Mouse (Mus musculus): Measurements from ENCODE around the gene Cdc42se2. TPM values are rescaled to one million over a fixed set of nuclear protein-coding genes. Genes with fewer than 3 reads are reported as not detected.

Cdc42se2 gene
- polyA plus RNA-seq, 1 experiment from 2014 or later, result 72.5 TPM

DNA sequence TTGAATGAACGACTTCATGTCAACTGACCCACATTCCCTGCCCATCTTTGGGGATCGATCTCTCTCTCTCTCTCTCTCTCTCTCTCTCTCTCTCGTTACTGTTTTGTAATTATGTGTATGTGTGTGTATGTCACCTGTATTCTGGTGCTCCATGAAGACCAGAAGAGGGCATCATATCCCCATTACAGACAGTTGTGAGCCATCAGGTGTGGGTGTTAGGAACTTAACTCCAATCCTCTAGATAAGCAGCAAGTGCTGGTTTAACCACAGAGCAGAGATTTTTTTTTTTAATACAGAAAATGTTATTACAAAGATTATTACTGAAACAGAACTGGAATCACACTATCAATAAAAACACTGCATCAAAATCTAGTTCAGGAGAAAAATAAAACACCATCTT lies 1.9 kb downstream of the Cdc42se2 start:
- Histone ChIP-seq H3K4me3 (replicated peaks) (no peak overlapping the region), H3K27me3 (replicated peaks) (no peaks in the 10 kb centered on the region), H3K4me2 (replicated peaks) (peak overlapping the region; percentile 9; the same call in 1 of the 2 replicates), H3K27ac (no peak overlapping the region), H3K9ac (no peak overlapping the region), H3K36me3 (no peaks in the 10 kb centered on the region), H3K4me1 (replicated peaks) (0 out of 2 replicates have a peak, but pooled peaks cover 4% of the 10 kb centered on the region), H3K9me3 (no peaks in the 10 kb centered on the region)
- 82% methylated on average over 3 of the region's 3 CpGs for WGBS
- ATAC-seq, result no peak

DNA sequence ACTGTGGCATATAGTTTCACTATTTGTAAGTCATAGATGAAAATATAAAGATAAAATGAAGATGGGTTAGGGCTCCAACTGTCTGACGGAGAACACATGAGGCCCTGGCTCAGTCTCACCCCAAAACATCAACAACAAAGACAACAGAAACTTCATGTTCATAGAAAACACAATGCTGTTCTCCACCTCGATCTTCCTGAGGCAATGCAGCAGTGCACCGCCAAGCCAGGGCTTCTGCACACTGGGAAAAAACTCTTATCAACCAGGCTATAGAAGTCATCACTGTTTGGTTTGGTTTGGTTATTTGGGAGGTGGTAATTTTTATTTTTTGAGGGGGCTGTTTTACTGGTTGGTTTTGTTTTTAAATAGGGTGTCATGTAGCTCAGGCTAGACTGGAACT lies 3.0 kb downstream of the Cdc42se2 start:
- ATAC-seq, result no peak
- 87% methylated on average over 3 of the region's 3 CpGs for WGBS

GRCm38 (mm10) chr11:54782253-54782652 lies 5.2 kb downstream of the Cdc42se2 start:
- Histone ChIP-seq H3K27me3 (replicated peaks) (no peaks in the 10 kb centered on the region), H3K36me3 (no peaks in the 10 kb centered on the region), H3K4me3 (replicated peaks) (no peak overlapping the region), H3K27ac (no peak overlapping the region), H3K4me1 (replicated peaks) (peaks cover 8% of the 10 kb centered on the region; the same call in 1 of the 2 replicates), H3K9ac (no peak overlapping the region), H3K4me2 (replicated peaks) (no peak overlapping the region), H3K9me3 (no peaks in the 10 kb centered on the region)
- ATAC-seq, result no peak
- 72% methylated on average over 6 of the region's 6 CpGs for WGBS

More for the DNA sequence above, 3.0 kb downstream of the Cdc42se2 start:
- Histone ChIP-seq H3K4me3 (replicated peaks) (no peak overlapping the region), H3K9ac (no peak overlapping the region), H3K4me2 (replicated peaks) (no peak overlapping the region), H3K27ac (no peak overlapping the region), H3K27me3 (replicated peaks) (no peaks in the 10 kb centered on the region), H3K9me3 (no peaks in the 10 kb centered on the region), H3K4me1 (replicated peaks) (0 out of 2 replicates have a peak, but pooled peaks cover 4% of the 10 kb centered on the region), H3K36me3 (no peaks in the 10 kb centered on the region)

GRCm38 (mm10) chr11:54779946-54780345 lies 7.5 kb downstream of the Cdc42se2 start:
- Histone ChIP-seq H3K4me3 (replicated peaks) (no peak overlapping the region), H3K27ac (no peak overlapping the region), H3K9ac (no peak overlapping the region), H3K9me3 (no peaks in the 10 kb centered on the region), H3K4me2 (replicated peaks) (no peak overlapping the region), H3K4me1 (replicated peaks) (peaks cover 9% of the 10 kb centered on the region), H3K27me3 (replicated peaks) (no peaks in the 10 kb centered on the region), H3K36me3 (no peaks in the 10 kb centered on the region)
- ATAC-seq, result no peak
- WGBS, result 93% methylated on average over 1 of the region's 1 CpGs

DNA sequence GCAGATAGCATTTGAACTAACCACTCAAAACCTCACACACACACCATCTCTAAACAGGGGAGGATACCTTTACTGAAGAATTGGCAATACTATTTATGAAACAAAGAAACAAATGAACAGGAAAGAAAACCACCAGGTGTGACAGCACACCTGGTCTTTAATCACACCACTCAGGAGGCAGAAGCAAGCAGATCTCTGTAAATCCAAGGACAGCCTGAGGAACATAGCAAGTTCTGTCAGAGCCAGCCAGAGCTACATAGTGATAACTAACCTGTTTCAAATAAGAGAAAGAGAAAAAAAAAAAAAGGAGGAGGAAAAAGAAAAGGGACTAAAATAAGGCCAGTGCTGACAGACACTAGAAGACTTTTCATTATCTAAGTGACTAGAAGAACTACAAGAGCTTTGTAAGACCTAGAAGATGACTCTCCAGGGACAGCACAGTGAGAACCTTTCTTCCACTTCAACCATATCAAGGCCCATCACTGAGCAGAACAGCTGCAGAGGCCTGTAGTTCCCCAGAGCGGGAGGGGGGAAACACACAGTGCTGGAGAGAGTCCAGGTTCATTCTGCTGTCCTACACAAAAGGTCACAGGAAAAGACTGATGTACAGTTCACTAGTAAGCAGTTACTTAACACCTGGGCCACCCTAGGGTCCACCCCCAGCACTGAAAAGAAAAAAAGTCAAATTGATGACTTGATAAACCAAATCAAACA lies 9.2 kb downstream of the Cdc42se2 start:
- Histone ChIP-seq H3K4me2 (replicated peaks) (no peak overlapping the region), H3K4me1 (replicated peaks) (peaks cover 13% of the 10 kb centered on the region), H3K36me3 (no peaks in the 10 kb centered on the region), H3K27ac (no peak overlapping the region), H3K9ac (no peak overlapping the region), H3K27me3 (replicated peaks) (no peaks in the 10 kb centered on the region), H3K9me3 (no peaks in the 10 kb centered on the region), H3K4me3 (replicated peaks) (no peak overlapping the region)
- no peak for ATAC-seq
- 41% methylated on average over 1 of the region's 1 CpGs for WGBS

GRCm38 (mm10) chr11:54777387-54778130 lies 9.9 kb downstream of the Cdc42se2 start:
- Histone ChIP-seq H3K9ac (no peak overlapping the region), H3K4me2 (replicated peaks) (no peak overlapping the region), H3K4me3 (replicated peaks) (no peak overlapping the region), H3K36me3 (no peaks in the 10 kb centered on the region), H3K9me3 (no peaks in the 10 kb centered on the region), H3K4me1 (replicated peaks) (peaks cover 13% of the 10 kb centered on the region), H3K27ac (no peak overlapping the region), H3K27me3 (replicated peaks) (no peaks in the 10 kb centered on the region)
- WGBS, result 57% methylated on average over 6 of the region's 6 CpGs
- no peak for ATAC-seq

- Histone ChIP-seq H3K9ac (no peak overlapping the region), H3K4me1 (replicated peaks) (peaks cover 13% of the 10 kb centered on the region), H3K27me3 (replicated peaks) (no peaks in the 10 kb centered on the region), H3K4me3 (replicated peaks) (no peak overlapping the region), H3K36me3 (no peaks in the 10 kb centered on the region), H3K4me2 (replicated peaks) (no peak overlapping the region), H3K9me3 (no peaks in the 10 kb centered on the region), H3K27ac (no peak overlapping the region)
- ATAC-seq, result no peak
- 56% methylated on average over 4 of the region's 4 CpGs for WGBS
These were observed 10.6 kb downstream of the Cdc42se2 start for GRCm38 (mm10) chr11:54776735-54777333.

DNA sequence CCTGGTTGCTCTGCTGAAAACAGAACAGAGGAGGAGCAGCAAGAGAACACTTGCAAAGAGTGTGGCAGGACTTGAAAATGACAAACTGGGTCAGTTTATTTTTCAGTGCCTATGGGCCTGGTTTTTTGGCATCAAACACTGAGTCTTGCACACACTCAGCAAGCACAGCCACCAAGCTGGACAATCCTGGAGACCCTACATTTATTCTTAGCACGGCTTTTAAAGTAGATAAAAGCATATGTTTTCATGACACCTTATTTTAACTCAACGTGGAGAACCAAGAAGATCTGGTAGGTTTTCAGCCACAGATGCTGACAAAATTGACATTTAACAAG lies 11.1 kb downstream of the Cdc42se2 start:
- Histone ChIP-seq H3K4me2 (replicated peaks) (no peak overlapping the region), H3K4me3 (replicated peaks) (no peak overlapping the region), H3K27me3 (replicated peaks) (no peaks in the 10 kb centered on the region), H3K36me3 (no peaks in the 10 kb centered on the region), H3K27ac (peak overlapping the region; percentile 55; the same call in 1 of the 2 replicates), H3K4me1 (replicated peaks) (peaks cover 13% of the 10 kb centered on the region), H3K9ac (no peak overlapping the region), H3K9me3 (no peaks in the 10 kb centered on the region)
- no peak for ATAC-seq
- WGBS, result 78% methylated on average over 2 of the region's 2 CpGs

DNA sequence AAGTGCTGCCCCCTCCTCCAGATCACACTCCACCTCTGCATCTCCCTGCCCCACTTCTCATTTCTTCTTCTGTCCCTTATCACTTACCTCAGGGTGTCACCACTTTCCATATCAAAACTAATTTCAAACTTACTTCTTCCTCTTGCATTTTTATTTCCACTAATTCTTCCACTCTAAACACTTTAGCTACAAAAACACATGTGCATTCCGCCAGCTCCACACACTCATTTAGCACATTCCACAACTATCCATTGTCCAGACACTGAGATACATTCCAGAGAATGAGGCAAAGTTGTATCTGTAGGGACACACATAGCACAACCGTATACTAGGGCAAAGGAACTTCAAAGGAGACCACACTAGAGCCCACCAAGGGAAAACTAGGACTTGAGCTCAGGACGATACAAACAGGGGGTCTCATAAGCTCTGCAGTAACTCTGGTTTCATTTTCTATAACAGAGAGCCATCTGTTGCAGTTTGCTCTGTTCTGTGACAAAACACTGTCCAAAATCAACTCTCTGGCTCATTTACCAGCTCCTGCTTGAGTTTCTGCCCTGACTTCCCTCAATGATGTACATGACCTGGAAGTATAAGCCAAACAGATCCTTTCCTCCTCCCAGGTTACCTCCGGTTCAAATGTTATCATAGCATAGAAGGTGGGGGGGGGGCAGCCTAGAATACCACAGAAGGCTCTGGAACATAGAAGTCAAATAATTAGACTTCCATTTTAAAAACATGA lies 11.7 kb downstream of the Cdc42se2 start:
- Histone ChIP-seq H3K36me3 (no peaks in the 10 kb centered on the region), H3K9ac (no peak overlapping the region), H3K27ac (peak overlapping the region; percentile 55; the same call in 1 of the 2 replicates), H3K27me3 (replicated peaks) (no peaks in the 10 kb centered on the region), H3K4me1 (replicated peaks) (peaks cover 13% of the 10 kb centered on the region), H3K4me2 (replicated peaks) (no peak overlapping the region), H3K9me3 (no peaks in the 10 kb centered on the region), H3K4me3 (replicated peaks) (no peak overlapping the region)
- no peak for ATAC-seq
- whole genome bisulfite sequencing, result 46% methylated on average over 4 of the region's 4 CpGs

- H3K27me3 ChIP-seq (replicated peaks), result no peaks in the 10 kb centered on the region
- peaks cover 13% of the 10 kb centered on the region for H3K4me1 ChIP-seq (replicated peaks)
- ATAC-seq, result no peak
- H3K4me3 ChIP-seq (replicated peaks), result no peak overlapping the region
- H3K27ac ChIP-seq, result no peak overlapping the region
- H3K9me3 ChIP-seq, result no peaks in the 10 kb centered on the region
- H3K36me3 ChIP-seq, result no peaks in the 10 kb centered on the region
- H3K9ac ChIP-seq, result no peak overlapping the region
- H3K4me2 ChIP-seq (replicated peaks), result no peak overlapping the region
- 69% methylated on average over 7 of the region's 7 CpGs for WGBS
These were observed 13.0 kb downstream of the Cdc42se2 start for GRCm38 (mm10) chr11:54774282-54775078.

DNA sequence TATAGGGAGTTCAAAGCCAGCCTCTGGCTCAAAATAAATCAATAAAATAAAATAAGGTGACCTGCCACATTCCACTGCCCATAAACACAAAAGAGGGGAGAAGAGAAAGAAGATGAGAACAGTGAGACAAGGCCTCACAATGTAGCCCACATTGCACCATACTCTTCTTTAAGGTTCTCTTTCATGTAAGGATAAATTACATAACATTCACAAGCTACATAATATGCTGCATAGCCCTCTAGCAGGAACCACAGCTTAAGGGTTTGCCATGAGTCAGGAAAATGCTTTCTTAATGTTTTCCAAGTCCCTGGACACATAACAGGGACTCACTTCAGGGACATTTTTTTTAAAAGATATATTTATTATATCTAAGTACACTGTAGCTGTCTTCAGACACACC lies 15.9 kb downstream of the Cdc42se2 start:
- no peaks in the 10 kb centered on the region for H3K9me3 ChIP-seq
- no peaks in the 10 kb centered on the region for H3K36me3 ChIP-seq
- no peaks in the 10 kb centered on the region for H3K27me3 ChIP-seq (replicated peaks)
- no peak overlapping the region for H3K4me3 ChIP-seq (replicated peaks)
- H3K27ac ChIP-seq, result no peak overlapping the region
- no peak overlapping the region for H3K9ac ChIP-seq
- H3K4me1 ChIP-seq (replicated peaks), result peaks cover 10% of the 10 kb centered on the region
- no peak overlapping the region for H3K4me2 ChIP-seq (replicated peaks)
- ATAC-seq, result no peak

All from intestine, embryonic 15.5 days (tissue).